Mouse (Mus musculus) heart, embryonic 11.5 days (tissue): ENCODE data around the gene Usp37. TPM values are rescaled to one million over a fixed set of nuclear protein-coding genes. Genes with fewer than 3 reads are reported as not detected.

Experiments used
- ATAC-seq: fragments of 200-750 bp; cut with Nextera tagmentation; replicated peaks from 2 replicates; pipeline ENCODE4 v1.8.0; 2017; ENCODE audit warnings: moderate library complexity; ENCODE audit not compliant: insufficient number of reproducible peaks, low FRiP score, low TSS enrichment
- H3K27ac ChIP-seq: fragments of 300-500 bp; sonication (generic); 2 replicates; pipeline ENCODE4 v1.5.1; 2014; ENCODE audit warnings: mild to moderate bottlenecking, low read depth, low read length
- H3K27me3 ChIP-seq: fragments of 300-500 bp; sonication (generic); 2 replicates; pipeline ENCODE4 v1.6.1; 2014; ENCODE audit warnings: mild to moderate bottlenecking, low read length, mixed read lengths; ENCODE audit not compliant: control insufficient read depth, insufficient read depth
- H3K36me3 ChIP-seq: fragments of 300-500 bp; sonication (generic); 2 replicates; pipeline ENCODE4 v1.6.1; 2014; ENCODE audit warnings: mild to moderate bottlenecking, low read length, moderate library complexity, mixed read lengths; ENCODE audit not compliant: control insufficient read depth, insufficient read depth
- H3K4me1 ChIP-seq: fragments of 300-500 bp; sonication (generic); 2 replicates; pipeline ENCODE4 v1.6.1; 2014; ENCODE audit warnings: low read length; ENCODE audit not compliant: control insufficient read depth, insufficient read depth
- H3K4me2 ChIP-seq: fragments of 300-500 bp; sonication (generic); 2 replicates; pipeline ENCODE4 v1.6.1; 2014; ENCODE audit warnings: mild to moderate bottlenecking, moderate library complexity
- H3K4me3 ChIP-seq: fragments of 300-500 bp; sonication (generic); 2 replicates; pipeline ENCODE4 v1.5.1; 2014; ENCODE audit warnings: low read depth, low read length
- H3K9ac ChIP-seq: fragments of 300-500 bp; sonication (generic); 2 replicates; pipeline ENCODE4 v1.6.1; 2014; ENCODE audit warnings: mild to moderate bottlenecking, low read depth, low read length, moderate library complexity
- H3K9me3 ChIP-seq: fragments of 300-500 bp; sonication (generic); replicated peaks from 2 replicates; pipeline ENCODE4 v1.6.1; 2016; ENCODE audit warnings: low read length; ENCODE audit not compliant: control insufficient read depth
- WGBS: fragments of 180-500 bp; shearing (Covaris S2); extraction: QIAGEN DNeasy Blood & Tissue Kit; methylation state at CpG from one replicate; pipeline ENCODE4 v1.1.7; 2014; ENCODE audit not compliant: insufficient replicate concordance; 5-methylcytosine and 5-hydroxymethylcytosine counted together
- polyA plus RNA-seq: library from polyadenylated mRNA; unstranded; fragments of >200 nt; fragmentation: Nextera tagmentation; extraction: Ambion mirVana; gene quantifications from 2 replicates; pipeline ENCODE4 v1.2.1, GENCODE M21; 2014

The Usp37 gene
- polyA plus RNA-seq, result 24.1 and 27.5 TPM in 2 replicates

GRCm38 (mm10) chr1:74544184-74544583, at the start of gene Usp37:
Usp37 (minus strand) TSS chr1:74544284.
- WGBS, result 73% methylated on average over 4 of the region's 4 CpGs
- no peaks in the 10 kb centered on the region for H3K4me1 ChIP-seq
- no peak within 1 kb of the TSS for H3K9ac ChIP-seq
- no peak within 1 kb of the TSS for H3K4me3 ChIP-seq
- H3K9me3 ChIP-seq, result no peaks in the 10 kb centered on the region
- ATAC-seq, result no peak
- no peak within 1 kb of the TSS for H3K27ac ChIP-seq
- H3K4me2 ChIP-seq, result no peak within 1 kb of the TSS
- H3K27me3 ChIP-seq, result no peaks in the 10 kb centered on the region; the same call in 1 of the 2 replicates
- no peaks in the 10 kb centered on the region for H3K36me3 ChIP-seq

- peak within 1 kb of the TSS; percentile 75 for H3K4me3 ChIP-seq
- H3K9ac ChIP-seq, result peak within 1 kb of the TSS; percentile 81
- peak within 1 kb of the TSS; percentile 95 for H3K4me2 ChIP-seq
- peak; percentile 96 for ATAC-seq
- peaks cover 14% of the 10 kb centered on the region; the same call in 1 of the 2 replicates for H3K36me3 ChIP-seq
- H3K27ac ChIP-seq, result peak within 1 kb of the TSS; percentile 70
- H3K27me3 ChIP-seq, result no peaks in the 10 kb centered on the region
- H3K4me1 ChIP-seq, result peaks cover 21% of the 10 kb centered on the region
- no peaks in the 10 kb centered on the region for H3K9me3 ChIP-seq
- WGBS, result under 1% methylated on average over 48 of the region's 48 CpGs
These were observed 43.8 kb upstream of the Usp37 start, which contains the start of the genes Zfp142 and Bcs1l for GRCm38 (mm10) chr1:74587773-74588445. Zfp142 (minus strand) TSS chr1:74588246. Bcs1l (plus strand) TSS chr1:74588289.

- no peak for ATAC-seq
- H3K9me3 ChIP-seq, result no peaks in the 10 kb centered on the region
- H3K36me3 ChIP-seq, result peaks cover 14% of the 10 kb centered on the region; the same call in 1 of the 2 replicates
- H3K27me3 ChIP-seq, result no peaks in the 10 kb centered on the region
- peak overlapping the region; percentile 95 for H3K4me2 ChIP-seq
- H3K4me3 ChIP-seq, result peak overlapping the region; percentile 75
- peak overlapping the region; percentile 70 for H3K27ac ChIP-seq
- peaks cover 21% of the 10 kb centered on the region for H3K4me1 ChIP-seq
- 1% methylated on average over 24 of the region's 24 CpGs for WGBS
- peak overlapping the region; percentile 81 for H3K9ac ChIP-seq
These were observed 43.2 kb upstream of the Usp37 start for GRCm38 (mm10) chr1:74587233-74587772.

- 0 out of 2 replicates have a peak overlapping the region, but pooled peaks have one; percentile 6 for H3K9ac ChIP-seq
- H3K4me2 ChIP-seq, result peak overlapping the region; percentile 17; the same call in 1 of the 2 replicates
- H3K36me3 ChIP-seq, result 0 out of 2 replicates have a peak, but pooled peaks cover 3% of the 10 kb centered on the region
- no peak for ATAC-seq
- WGBS, result 73% methylated on average over 3 of the region's 3 CpGs
- H3K4me3 ChIP-seq, result no peak overlapping the region
- H3K4me1 ChIP-seq, result peaks cover 21% of the 10 kb centered on the region
- no peaks in the 10 kb centered on the region for H3K27me3 ChIP-seq
- H3K27ac ChIP-seq, result no peak overlapping the region
- no peaks in the 10 kb centered on the region for H3K9me3 ChIP-seq
These were observed 40.7 kb upstream of the Usp37 start for GRCm38 (mm10) chr1:74584616-74585398.

GRCm38 (mm10) chr1:74582621-74583020, 38.5 kb upstream of the Usp37 start:
- no peak overlapping the region for H3K9ac ChIP-seq
- H3K36me3 ChIP-seq, result peaks cover 7% of the 10 kb centered on the region; the same call in 1 of the 2 replicates
- H3K4me3 ChIP-seq, result no peak overlapping the region
- no peaks in the 10 kb centered on the region for H3K27me3 ChIP-seq
- H3K9me3 ChIP-seq, result no peaks in the 10 kb centered on the region
- no peak for ATAC-seq
- H3K4me1 ChIP-seq, result peaks cover 21% of the 10 kb centered on the region
- no peak overlapping the region for H3K27ac ChIP-seq
- H3K4me2 ChIP-seq, result no peak overlapping the region
- 81% methylated on average over 3 of the region's 3 CpGs for WGBS

- H3K4me1 ChIP-seq, result no peaks in the 10 kb centered on the region
- ATAC-seq, result peak; percentile 59
- no peaks in the 10 kb centered on the region for H3K27me3 ChIP-seq
- no peak overlapping the region for H3K9ac ChIP-seq
- no peak overlapping the region for H3K27ac ChIP-seq
- WGBS, result 86% methylated on average over 29 of the region's 29 CpGs
- H3K9me3 ChIP-seq, result no peaks in the 10 kb centered on the region
- no peak overlapping the region for H3K4me2 ChIP-seq
- no peak overlapping the region for H3K4me3 ChIP-seq
- H3K36me3 ChIP-seq, result peaks cover 39% of the 10 kb centered on the region
These were observed 25.9 kb upstream of the Usp37 start for GRCm38 (mm10) chr1:74569739-74570719.

GRCm38 (mm10) chr1:74565834-74566233, 21.8 kb upstream of the Usp37 start:
- Histone ChIP-seq H3K4me1 (no peaks in the 10 kb centered on the region), H3K27ac (no peak overlapping the region), H3K27me3 (no peaks in the 10 kb centered on the region), H3K9ac (no peak overlapping the region), H3K4me3 (no peak overlapping the region), H3K4me2 (no peak overlapping the region), H3K36me3 (peaks cover 21% of the 10 kb centered on the region), H3K9me3 (no peaks in the 10 kb centered on the region)
- ATAC-seq, result no peak
- WGBS, result 93% methylated on average over 6 of the region's 6 CpGs
